Mouse (Mus musculus): ENCODE data around the gene Gm9964.

Gene Gm9964

GRCm38 (mm10) chr11:79253542-79254390 is 42.9 kb downstream of the Gm9964 start:
- peak; percentile 36 for DNase-seq (ENCODE audit: extremely low spot score, low spot score)

GRCm38 (mm10) chr11:79252881-79253541 is 43.7 kb downstream of the Gm9964 start:
- DNase-seq (ENCODE audit: extremely low spot score, low spot score): no peak
